Mouse (Mus musculus): ENCODE results near the gene A430033K04Rik.

Gene A430033K04Rik

DNA sequence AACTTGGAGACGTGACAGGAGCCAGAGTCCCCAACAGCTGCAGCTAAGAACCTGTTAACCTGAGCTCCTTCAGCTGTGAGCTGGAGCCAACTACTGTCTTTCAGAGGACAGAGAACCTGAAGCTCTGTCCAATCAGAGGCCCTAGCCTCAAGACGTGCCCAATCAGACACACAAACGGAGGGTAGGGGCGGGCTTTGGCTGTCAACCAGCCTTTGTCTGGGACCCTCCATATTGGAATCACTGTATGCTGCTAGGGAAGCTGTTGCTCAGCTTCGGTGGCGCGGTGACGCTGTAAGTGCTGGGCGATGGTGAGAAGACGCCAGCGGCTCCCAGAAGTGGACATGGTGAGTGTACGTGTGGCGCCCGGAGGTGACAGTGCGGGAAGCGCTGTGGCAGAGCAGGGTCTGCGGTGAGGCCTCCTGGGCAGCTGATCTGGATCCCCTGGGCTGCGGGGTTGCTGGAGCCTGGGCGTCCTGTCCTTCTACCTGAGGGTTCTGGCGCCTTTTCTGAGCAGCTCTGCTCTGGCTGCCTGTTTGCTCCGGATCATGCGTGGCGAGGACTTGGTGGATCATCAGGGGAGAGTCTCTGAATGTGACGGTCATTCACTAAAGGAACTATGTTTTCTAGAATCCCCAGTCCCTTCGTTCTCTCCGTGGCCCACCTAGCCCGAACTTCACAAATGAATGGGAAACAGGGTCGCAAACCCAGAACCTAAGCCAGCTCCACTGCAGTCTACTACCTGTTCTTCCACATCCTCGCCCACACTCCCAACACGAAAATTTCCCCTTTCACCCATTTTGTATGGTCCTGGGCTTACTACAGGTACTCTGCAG is at the start of gene A430033K04Rik:
Gene A430033K04Rik, plus strand, starts transcription at position 215 of the 833 bp plus-strand sequence.
- DNase-seq = peak; percentile 96

DNA sequence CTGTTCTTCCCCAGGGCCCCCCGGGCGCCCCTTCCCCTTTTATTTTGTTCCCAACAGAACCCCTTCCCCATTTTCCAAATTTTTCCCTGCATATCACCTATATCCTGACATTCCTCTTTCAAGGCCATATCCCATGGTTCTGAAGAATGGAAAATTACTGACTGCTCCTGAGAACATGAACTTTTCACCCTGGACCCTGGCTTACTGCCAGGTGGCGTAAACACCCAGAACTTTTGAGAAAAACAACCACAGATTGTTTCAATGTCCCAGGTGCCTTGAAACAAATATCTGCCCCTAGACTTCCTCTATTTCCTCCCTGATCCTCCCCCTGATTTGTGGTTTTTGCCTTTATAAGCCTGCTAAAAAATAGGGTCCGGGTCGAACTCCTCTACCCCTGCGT is 35.3 kb upstream of the A430033K04Rik start:
- peak; percentile 14 for DNase-seq

DNA sequence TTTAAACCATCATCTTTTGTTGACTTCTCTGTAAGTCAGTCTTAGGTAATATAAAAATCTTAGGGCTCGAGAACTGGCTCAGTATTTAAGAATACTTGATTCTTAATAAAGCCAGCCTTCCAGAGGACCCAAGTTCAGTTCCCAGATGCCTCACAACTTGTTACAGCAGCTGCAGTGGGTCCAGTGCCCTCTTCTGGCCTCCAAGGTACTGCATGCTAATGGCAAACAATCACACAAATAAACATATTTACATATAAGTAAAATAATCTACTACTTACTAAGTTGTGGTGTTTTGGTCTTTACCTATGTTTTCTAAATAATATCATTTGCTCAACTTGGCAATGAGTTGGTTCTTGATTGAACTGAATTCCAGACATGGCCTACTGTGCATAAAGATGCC is 4.3 kb upstream of the A430033K04Rik start:
- no peak for DNase-seq

DNA sequence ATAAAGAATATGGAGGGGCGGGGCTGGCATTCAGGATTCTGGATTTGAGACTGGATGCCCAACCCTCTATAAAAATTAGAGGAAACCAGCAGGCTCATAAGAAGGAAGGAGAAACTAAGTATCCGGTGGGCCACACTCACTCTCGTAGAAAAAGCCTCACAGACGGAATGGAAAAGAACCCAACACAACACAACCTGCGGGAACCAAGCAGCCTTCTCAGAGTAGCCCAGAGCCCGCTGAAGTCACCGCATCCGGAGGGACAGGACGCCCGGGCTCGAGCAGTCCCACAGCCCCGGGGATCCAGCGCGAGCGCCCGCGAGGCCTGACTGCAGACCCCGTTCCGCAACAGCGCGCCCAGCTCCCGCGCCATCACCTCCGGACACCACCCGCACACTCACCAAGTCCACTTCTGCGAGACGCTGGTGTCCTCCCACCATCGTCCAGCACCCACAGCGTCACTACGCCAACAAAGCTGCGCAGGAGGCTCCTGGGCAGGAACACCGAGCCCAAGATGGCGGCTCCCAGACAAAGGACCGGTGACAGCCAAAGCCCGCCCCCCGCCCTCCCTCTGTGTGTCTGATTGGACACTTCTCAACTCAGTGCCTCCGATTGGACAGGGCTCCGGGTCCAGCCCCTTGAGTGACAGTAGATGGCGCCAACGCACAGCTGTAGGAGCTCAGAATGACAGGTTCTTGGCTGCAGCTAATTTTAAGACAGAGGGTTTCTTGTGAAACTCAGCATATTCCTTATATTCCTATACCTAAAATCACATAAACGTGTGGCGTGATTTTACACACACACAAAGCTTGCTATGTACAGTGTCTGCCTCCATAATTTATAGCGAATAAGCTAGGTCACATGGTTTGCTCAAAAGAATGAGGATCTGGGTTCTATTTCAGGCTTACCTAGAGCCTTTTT is 3.2 kb upstream of the A430033K04Rik start, which contains the start of gene Zfp68:
Gene Zfp68, minus strand, starts transcription at position 551 of the 918 bp plus-strand sequence.
- peak; percentile 91 for DNase-seq

DNA sequence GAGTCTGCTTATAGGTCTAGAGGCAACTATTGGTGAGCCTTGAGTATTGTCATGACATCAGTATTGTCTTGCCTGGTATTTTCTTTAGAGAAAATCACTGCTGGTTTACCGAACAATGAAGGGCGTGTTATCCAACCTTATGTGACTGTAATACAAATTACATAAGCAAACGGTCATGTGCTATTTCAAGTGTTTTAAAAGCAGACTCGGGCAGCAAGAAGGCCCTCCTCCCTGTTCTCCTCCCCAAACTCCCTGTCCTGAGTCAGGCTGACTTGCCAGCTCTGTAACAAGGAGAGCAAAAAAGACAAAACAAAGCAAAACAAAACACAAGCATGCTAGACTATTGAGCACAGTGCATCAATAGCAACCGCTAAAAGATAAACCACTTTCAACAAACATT is 1.8 kb upstream of the A430033K04Rik start:
- DNase-seq = no peak

DNA sequence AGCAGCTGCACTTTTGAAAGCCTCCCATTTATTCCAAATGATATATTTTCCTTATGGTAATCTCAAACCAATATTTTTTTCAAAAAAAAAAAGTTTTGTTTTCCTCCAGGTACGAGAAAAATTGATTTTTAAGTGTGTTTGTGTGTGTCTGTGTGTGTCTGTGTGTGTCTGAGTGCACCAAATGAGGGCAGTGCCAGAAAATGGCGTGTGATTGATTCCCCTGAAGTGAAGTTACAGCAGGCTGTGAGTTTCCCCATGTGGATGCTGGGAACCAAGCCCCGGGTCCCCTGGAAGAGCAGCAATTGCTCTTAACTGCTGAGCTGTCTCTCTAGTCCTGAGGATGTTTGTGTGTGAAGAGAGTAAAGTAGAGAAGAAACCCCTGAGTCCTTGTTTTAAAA is 818 bp downstream of the A430033K04Rik start:
- DNase-seq = no peak

DNA sequence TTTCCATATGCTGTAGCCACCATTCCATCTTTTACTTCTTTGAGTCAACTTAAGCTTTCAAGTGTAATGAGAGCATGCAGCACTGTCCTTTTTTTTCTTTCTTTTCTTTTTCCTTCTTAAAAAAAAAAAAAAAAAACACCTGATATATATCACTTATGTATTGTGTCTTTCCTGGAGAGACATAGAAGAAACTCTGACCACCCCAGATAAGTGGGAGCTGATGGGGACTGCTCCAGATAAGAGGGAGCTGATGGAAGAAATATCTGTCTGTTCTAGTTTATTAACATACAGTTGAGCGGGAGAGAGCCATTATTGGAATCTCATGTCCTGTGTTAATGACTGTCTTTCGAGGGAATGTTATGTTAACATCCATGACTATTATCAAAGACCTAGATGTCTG is 13.8 kb downstream of the A430033K04Rik start:
- no peak for DNase-seq

DNA sequence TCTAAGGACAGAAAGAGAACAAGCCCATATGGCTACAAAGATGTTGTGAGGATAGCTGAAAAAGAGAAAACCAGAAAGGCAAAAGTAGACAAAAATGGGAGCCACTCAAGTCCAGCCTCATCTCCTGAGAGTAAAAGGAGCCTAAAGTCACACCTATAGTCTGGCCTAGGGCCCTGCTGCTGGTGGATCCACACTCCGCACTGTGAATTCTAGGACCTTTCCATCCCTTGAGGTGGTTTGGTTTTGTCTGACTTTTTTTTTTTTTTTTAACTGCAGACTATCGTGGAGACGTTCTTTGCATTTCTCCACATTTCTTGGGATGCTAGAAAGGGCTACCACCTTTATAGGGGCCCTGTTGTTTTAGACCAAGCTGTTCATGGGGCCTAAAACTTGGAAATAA is 18.4 kb downstream of the A430033K04Rik start:
- no peak for DNase-seq

DNA sequence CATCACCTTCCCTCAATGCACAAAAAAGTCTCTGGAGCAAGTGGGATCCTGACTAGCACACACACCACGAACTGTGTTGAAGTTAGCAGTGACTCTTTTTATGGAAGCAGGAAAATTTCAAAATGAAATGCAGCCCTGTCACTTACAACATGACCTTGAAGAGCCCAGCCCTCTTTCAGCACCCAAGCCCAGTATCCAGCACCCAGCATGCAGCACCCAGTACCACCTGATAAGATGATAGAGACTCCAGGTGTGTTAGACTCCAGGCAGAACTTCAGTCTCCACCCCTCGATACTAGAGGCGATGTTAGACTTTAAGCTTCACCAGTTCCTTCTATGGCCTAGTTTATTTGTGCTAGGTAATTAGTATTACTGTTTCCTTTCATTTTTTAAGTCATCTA is 19.1 kb downstream of the A430033K04Rik start:
- DNase-seq = no peak

DNA sequence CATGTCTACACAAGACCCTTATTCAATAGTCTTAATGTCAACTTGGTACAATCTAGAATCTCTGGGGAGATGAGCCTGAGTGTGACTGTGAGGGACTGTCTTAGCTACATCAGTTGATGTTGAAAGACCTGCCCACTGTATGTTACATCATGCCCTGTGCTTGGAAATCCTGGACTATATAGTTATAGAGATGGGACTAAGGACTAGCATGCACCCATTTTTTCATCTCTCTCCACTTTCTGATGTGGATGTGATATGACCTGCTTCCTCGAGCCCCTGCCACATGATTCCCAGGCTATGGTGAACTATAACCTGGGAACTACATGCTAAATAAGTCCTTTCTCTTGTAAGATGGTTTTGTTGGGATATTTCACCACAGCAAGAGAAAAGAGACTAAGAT is 30.3 kb downstream of the A430033K04Rik start:
- no peak for DNase-seq

DNA sequence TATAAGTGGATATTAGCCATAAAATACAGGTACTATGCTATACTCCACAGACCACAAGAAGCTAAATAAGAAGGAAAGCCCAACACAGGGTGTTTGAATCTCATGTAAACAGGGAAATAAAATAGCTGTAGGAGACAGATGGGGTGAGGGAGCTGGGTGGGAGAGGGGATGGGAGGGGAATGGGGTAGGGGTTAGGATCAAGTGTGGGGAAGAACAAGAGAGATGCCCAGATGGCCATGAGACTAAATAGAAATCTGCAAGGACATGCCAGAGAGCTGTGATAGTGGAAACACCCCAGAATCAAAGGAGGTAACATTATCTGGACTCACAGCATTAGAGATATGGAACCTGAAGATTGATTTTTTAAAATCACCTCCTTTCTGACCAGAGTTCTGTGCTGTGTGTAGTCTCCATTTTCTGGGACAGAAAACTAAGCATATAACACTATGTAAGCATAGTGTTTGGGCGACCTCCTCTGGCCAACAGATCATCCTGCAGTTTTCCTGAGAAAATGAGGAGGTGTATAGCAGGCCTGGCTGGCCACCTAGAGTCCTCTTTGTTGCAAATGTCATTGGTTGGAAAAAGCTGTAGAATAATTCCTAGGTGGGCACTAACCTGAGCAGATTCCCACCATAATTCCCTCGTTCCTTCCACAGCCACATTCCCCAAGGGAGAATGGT is 34.0 kb downstream of the A430033K04Rik start:
- DNase-seq = peak; percentile 54

DNA sequence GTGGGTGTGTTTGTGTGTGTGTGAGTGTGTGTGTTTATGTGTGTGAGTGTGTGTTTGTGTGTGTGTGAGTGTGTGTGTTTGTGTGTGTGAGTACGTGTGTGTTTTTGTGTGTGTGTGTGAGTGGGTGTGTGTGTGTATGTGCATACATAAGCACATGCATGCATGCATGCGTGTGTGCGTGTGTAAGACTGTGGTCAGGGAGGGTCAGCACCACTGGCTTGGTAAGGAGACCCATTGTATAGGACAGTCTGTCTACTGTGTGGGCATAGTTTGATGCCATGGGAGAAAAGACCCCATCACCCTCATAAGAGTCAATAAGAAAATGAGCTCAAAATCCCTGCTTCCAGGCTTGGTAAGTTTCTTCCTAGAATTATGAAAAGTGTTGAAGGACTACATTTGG is 34.7 kb downstream of the A430033K04Rik start:
- no peak for DNase-seq

DNA sequence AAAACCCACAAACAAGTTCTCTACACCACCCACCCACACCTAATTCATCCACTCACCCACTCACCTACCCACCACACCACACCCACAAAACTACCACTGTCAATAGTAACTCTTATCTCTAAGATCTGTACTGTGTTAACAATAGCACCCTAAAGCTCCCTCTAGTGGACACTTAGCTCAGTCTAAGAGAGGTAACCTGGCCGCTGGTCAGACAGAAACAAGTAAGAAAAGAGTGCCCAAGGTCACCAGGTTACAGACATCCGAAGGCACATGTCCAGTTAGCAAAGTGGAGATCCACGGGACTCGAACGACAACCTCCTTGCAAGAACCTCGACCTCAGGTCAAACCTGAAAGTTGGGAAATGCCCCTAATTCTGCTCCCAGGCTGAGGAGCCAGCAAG is 35.2 kb downstream of the A430033K04Rik start:
- DNase-seq = peak; percentile 51

DNA sequence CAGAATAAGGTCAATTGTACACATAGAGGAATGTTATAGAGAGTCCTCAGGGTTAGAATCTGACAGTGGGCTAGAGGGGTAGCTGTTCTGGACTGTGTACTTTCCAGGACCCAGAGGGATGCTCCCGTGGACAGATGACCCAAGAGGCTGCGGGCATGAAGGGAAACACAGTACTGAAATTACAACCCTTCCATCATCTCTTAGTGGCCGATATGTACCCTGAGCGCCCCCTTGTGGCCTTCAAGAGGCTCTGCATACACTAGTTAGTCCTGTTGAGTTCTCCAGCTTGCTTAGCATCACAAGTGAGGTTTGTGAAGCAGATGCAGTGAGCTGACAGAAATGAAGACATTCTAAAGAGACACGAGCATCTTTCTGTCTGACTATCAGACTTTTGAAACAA is 36.3 kb downstream of the A430033K04Rik start:
- peak; percentile 45 for DNase-seq

DNA sequence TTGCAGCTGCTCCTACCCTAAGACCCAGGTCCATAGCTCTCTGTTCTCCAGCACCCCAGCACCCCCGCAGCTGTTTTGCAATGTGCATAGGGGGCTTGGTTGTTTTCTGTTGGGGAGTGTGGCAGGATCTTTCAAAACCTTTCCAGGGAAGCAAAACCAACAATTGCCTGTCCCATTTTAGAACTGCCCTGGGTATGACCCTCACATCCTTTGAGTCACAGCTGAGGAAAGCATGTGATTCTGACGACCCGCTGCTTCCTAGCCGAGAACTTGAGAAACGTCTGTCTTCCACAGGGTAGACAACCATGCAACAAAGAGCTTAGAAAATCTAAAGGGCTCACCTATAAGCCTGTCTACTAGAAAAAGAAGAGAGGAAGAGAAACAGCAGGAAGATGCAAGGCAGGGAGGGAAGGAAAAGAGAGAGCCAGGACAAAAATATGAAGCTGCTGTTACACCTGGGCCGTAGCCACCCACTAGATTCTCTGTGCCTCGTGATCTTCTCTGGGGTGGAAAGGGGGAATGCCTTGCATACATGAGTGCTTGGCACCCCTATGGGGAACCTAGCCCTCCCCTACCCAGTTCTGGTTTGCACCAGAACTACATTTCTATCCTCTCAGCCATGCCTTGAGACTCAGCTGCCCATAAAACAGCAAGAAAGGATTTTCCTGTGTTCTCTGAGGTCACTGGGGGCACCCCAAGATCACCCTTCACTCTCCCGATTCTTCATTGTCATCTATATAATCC is 60.5 kb downstream of the A430033K04Rik start:
- DNase-seq = no peak

DNA sequence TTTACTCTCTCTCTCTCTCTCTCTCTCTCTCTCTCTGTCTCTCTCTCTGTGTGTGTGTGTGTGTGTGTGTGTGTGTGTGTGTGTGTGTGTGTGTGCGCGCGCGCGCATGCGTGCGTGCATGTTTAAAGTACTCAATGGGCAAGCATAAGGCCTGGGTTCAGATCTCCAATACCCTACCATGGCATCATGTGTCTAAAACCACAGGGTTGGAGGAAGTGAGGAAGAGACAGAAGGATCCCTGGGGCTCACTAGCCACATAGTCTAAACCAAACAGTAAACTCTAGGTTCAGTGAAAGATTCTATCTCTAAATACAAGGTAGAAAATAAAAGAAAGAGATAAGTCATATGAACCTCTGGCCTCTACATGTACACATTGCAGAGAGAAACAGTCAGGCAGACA is 61.2 kb downstream of the A430033K04Rik start:
- no peak for DNase-seq

DNA sequence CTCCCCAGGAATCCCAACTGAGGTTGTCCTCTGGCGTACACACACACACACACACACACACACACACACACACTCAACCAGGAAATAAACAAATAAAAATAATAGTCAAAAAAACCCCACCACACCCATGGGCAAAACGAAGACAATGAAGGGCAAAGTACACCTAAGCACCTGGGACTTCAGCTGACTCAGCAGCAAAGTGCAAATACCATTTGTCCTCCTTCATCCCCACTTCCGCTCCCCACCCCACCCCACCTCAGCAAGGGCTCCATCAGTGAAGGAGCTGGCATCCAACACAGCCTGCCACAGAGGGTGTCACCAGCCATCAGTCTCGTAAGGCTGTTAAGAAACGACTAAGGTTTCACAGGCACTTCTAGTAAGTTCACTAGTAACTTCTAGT is 64.8 kb downstream of the A430033K04Rik start:
- DNase-seq = no peak

DNA sequence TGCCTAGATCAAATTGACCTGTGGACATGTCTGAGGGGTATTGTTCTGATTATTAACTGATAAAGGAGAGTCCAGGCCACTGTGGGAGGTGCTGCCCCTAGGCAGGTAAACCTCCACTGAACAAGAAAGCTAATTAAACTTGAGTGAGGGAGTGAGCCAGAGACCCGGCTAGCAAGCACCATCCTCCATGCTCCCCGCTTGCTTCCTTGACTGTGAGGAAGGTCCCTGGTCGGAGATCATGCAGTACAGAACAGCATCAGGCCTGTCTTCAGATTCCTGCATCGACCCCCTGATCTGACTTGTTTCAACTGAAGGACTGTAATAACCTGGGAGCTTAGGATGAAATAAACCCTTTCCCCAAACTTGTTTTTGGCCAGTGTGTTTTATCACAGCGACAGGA is 66.6 kb downstream of the A430033K04Rik start:
- no peak for DNase-seq

DNA sequence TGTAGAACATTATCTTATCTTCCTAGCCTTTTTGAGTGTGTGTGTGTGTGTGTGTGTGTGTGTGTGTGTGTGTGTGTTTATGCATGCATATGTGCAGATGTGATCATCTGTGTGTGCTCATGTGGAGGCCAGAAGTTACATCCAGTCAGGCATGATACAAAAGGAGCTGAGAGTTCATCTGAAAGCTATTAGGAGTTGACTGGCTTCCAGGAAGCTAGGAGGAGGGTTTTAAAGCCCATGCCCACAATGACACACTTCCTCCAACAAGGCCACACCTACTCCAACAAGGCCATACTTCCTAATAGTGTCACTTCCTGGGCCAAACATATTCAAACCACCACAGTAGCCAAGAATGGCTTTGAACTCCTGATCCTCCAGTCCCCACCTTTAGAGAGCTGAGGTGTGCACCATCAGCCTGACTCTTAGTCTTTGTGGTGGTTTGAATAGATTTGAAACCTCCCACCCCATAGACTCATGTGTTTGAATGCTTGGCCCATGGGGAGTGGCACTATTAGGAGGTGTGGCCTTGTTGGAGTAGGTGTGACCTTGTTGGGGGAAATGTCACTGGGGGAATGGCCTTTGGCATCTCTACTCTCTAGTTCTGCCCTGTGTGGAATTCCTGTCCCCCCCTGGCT is 70.4 kb downstream of the A430033K04Rik start:
- DNase-seq = no peak

DNA sequence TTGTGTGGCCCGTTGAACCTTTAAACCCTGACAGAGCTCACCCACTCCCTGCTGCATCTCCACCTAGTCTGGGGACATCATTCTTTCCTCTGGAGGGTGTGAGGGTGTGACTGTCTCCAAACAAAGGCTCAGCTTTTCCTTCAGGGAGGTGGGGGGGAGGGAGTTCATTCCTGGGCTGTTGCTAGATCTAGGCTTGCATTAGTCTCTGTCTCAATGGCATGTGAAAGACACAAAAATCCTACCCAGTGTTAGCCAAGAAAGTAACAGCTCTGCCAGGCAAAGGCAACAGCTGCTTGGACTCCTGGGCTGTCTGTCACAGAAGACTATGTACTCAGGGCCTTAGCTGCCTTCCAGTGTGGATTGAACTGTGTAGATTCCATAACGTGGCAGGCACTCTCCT is 71.4 kb downstream of the A430033K04Rik start:
- DNase-seq = no peak

DNA sequence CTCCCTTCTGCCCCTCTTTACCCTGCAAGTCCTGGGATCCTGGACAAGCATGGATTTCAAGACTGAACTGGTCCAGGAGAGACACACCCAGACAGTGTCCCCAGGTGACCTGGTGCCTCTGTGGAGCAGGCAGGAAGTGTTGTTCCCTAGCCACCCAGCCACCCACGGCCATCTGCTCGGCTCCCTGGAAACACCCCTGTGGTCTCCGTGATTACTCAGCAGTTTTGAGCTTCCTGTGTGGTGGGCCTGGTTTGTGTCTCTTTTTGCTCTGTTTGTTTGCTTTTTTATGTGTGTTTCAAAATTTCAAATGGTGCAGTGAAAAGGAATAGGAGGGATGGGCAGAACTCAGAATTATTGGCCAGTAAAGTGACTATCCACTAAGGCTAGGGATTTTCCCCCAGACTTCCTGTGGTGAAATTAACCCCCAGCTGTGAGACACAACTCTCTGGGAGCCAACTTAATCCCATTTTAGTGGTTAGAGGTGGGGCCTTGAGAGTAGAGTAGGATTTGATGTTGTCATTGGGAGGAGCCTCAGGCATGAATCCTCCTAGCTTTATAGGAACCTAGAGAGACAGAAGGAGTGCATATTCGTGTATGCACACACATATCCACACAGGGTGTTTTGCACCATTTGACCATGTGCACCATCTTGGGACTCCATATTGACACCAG is 72.0 kb downstream of the A430033K04Rik start:
- no peak for DNase-seq

Data from kidney, adult 18-20 months (tissue).